Mouse (Mus musculus): Measurements from ENCODE around the gene Mgme1. TPM values are rescaled to one million over a fixed set of nuclear protein-coding genes. Genes with fewer than 3 reads are reported as not detected.

The Mgme1 gene
- polyA plus RNA-seq (2012; rRNA removed; ENCODE audit: low replicate concordance), result 0.59 and 1.7 TPM in 2 replicates

DNA sequence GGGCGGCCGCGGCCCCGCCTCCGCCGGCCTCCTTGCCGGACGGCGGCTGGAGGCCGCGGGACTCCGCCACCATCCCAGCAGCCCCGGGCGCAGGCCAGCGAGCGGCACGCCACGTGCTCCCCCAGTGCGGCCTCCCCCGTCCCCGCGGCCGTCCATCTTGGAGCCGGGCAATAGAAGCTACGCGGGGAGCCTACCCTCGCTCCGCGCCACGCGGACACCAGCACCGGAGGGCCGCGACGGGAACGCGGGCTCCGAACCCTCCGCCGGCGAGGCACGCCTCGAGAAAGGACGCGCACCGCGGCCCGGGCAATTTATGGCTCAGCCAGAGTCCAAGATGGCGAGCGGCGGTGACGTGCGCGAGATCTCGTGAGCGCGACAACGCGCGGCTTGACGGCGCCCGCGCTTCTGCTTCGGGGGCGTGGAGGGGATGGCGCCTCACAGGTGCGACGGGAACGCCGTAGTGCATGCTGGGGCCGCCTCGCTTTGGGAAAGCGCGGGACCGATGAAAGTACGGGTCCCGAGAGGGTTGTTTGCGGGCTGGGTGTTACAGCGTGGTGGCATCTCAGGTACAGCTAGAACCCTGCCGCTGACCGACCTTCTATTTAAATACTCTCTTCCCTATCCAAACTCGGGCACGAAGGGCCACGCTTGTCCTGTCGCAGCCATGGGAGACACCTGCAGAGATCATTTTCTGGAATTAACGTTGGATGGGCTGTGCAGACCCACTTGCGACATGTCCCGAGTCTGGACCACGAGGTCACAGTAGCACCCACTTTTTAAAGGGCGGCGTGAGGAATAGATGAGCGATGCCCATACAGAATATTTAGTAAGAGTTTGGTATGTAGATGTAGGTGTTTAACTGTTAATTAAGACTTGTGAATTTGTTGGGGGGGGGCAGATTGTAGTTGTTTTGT is at the start of gene Mgme1, which contains the start of gene Snx5:
TSS of gene Mgme1 (plus strand) at position 157 of the 914 bp plus-strand sequence.
TSS of gene Snx5 (minus strand) at position 400 of the 914 bp plus-strand sequence.

Other genes starting within 250 kb of the Mgme1 start
- not detected in 2 replicates for gene Banf2, start 237.6 kb upstream of the Mgme1 start, polyA plus RNA-seq (2012; rRNA removed; ENCODE audit: low replicate concordance)
- gene Snx5, start 243 bp downstream of the Mgme1 start, polyA plus RNA-seq (2012; rRNA removed; ENCODE audit: low replicate concordance), result 24.1 and 24.9 TPM in 2 replicates
- gene Ovol2, start 61.5 kb downstream of the Mgme1 start, polyA plus RNA-seq (2012; rRNA removed; ENCODE audit: low replicate concordance), result 36.1 and 61.2 TPM in 2 replicates
- 16.5 and 19.1 TPM in 2 replicates for gene Kat14, start 98.3 kb downstream of the Mgme1 start, polyA plus RNA-seq (2012; rRNA removed; ENCODE audit: low replicate concordance)
- not detected in 2 replicates for gene Pet117, start 98.3 kb downstream of the Mgme1 start, polyA plus RNA-seq (2012; rRNA removed; ENCODE audit: low replicate concordance)